Mouse (Mus musculus): ENCODE measurements around the gene Cwf19l1.

Cwf19l1 gene

DNA sequence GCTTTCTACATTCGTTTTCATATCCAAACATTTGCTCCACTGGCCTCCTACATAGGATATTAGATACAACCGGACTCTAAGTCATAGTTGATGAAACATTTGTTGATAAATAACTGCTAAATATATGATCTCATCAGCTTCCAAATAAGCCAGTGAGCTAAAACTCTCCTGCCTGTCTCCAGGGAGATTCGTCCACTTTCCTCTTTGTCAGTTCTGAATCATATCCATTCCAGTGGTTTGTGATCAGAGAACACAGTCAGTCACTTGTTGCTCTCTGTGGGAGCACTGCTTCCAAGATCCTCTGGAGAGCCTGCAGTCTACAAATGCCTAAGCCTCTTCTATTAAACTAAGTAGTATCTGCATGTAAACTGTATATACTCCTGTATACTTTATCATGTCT lies 75.5 kb downstream of the Cwf19l1 start:
- no peak for DNase-seq (ENCODE audit: low read depth)

Data from fibroblast of lung, adult 2 months (primary cell).